13 mouse cellular contexts compared by ENCODE assay signal in the genomic region with DNA sequence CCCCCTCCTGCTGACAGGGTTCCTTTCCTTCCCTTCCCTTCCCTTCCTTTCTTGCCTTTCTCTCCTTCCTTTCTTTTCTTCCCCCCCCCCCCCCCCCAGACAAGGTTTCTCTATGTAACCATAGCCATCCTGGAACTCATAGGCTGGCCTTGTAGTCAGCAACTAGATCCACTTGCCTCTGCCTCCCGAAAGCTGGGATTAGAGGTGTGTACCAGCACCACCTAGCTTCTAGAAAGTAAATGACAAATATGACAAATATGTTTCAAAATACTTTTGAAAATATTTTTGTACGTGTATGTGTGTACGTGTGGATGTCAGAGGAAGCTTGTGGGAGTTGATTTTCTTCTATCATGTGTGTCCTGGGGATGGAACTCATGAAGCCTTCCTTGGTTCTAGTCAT. TPM values are rescaled to one million over a fixed set of nuclear protein-coding genes. Genes with fewer than 3 reads are reported as not detected.
A peak's percentile ranks its signal among the peaks of the same experiment; 100 is the strongest.
DNase-seq lines count a peak whose midpoint lies in the region; ATAC-seq and TF ChIP-seq lines count a peak whose summit lies in the region.
"Had no signal": no experiment of that assay in that cellular context is flagged by ENCODE, and none has a peak within 500 bp of the region (broad histone marks: within the 10 kb centered on the region; RNA-seq: fewer than 3 reads in every experiment).

No protein-coding gene starts in this region.

- 78% methylated on average over 3 of the region's 3 CpGs for WGBS in hindbrain, postnatal 0 days
- 92% methylated on average over 3 of the region's 3 CpGs for WGBS in hindbrain, embryonic 14.5 days
- 79% methylated on average over 3 of the region's 3 CpGs for WGBS in hindbrain, embryonic 11.5 days

- no peaks in the 10 kb centered on the region for H3K36me3 ChIP-seq in hindbrain, postnatal 0 days (ENCODE audit: insufficient read depth, low read length)
- H3K36me3 ChIP-seq in hindbrain, embryonic 14.5 days (replicated peaks; ENCODE audit: control insufficient read depth, insufficient read depth): no peaks in the 10 kb centered on the region
- H3K36me3 ChIP-seq in splenic B cell, adult 2 months (ENCODE audit: control insufficient read depth, insufficient read depth, low read length, poor library complexity, severe bottlenecking): no peaks in the 10 kb centered on the region
- no peaks in the 10 kb centered on the region for H3K36me3 ChIP-seq in hindbrain, embryonic 11.5 days (ENCODE audit: control insufficient read depth, insufficient read depth, low read length)
- H3K36me3 ChIP-seq: forebrain, embryonic 15.5 days; hindbrain, embryonic 15.5 days; liver, embryonic 15.5 days had no signal

- H3K4me1 ChIP-seq in hindbrain, postnatal 0 days (ENCODE audit: insufficient read depth, low read length): no peaks in the 10 kb centered on the region
- no peaks in the 10 kb centered on the region for H3K4me1 ChIP-seq in hindbrain, embryonic 14.5 days (replicated peaks; ENCODE audit: control insufficient read depth, insufficient read depth, low read length)
- H3K4me1 ChIP-seq in hindbrain, embryonic 11.5 days (replicated peaks; ENCODE audit: control insufficient read depth, insufficient read depth, low read length): no peaks in the 10 kb centered on the region
- H3K4me1 ChIP-seq: hindbrain, embryonic 15.5 days; liver, embryonic 15.5 days had no signal

- DNase-seq in hindbrain, postnatal 0 days (ENCODE audit: low spot score): no peak
- DNase-seq in hindbrain, embryonic 14.5 days (ENCODE audit: low spot score): no peak
- DNase-seq in thymus, postnatal 0 days (ENCODE audit: low spot score): peak; percentile 31
- DNase-seq in thymus, postnatal 25 days: no peak
- peak; percentile 39 for DNase-seq in brain, adult 2 months (ENCODE audit: low read depth, low spot score)
- DNase-seq in splenic B cell, adult 2 months (ENCODE audit: low read depth, low spot score): peak; percentile 37
- DNase-seq in Muller cell, postnatal 12 days (ENCODE audit: inconsistent ontology term): no peak
- DNase-seq in hindbrain, embryonic 11.5 days (ENCODE audit: low spot score): no peak
- DNase-seq: layer of hippocampus, postnatal 36 days; thymus, adult 18-20 months had no signal

- no peaks in the 10 kb centered on the region for H3K9me3 ChIP-seq in hindbrain, postnatal 0 days (ENCODE audit: low read length)
- H3K9me3 ChIP-seq in hindbrain, embryonic 14.5 days (ENCODE audit: control insufficient read depth, low read length): no peaks in the 10 kb centered on the region
- H3K9me3 ChIP-seq in hindbrain, embryonic 11.5 days (ENCODE audit: control insufficient read depth, low read length): no peaks in the 10 kb centered on the region
- H3K9me3 ChIP-seq: forebrain, embryonic 15.5 days; hindbrain, embryonic 15.5 days; liver, embryonic 15.5 days had no signal

- no peak overlapping the region for H3K9ac ChIP-seq in hindbrain, postnatal 0 days (replicated peaks; ENCODE audit: low read length)
- no peak overlapping the region for H3K9ac ChIP-seq in hindbrain, embryonic 14.5 days
- no peak overlapping the region for H3K9ac ChIP-seq in hindbrain, embryonic 11.5 days (ENCODE audit: low read depth, low read length)
- H3K9ac ChIP-seq: forebrain, embryonic 15.5 days; hindbrain, embryonic 15.5 days; liver, embryonic 15.5 days had no signal

- peak; percentile 23 for TF ChIP-seq CTCF in hindbrain, postnatal 0 days (IDR thresholded peaks at IDR 0.05; ENCODE audit: low read depth)

- no peak overlapping the region for H3K4me3 ChIP-seq in hindbrain, postnatal 0 days (ENCODE audit: low read length)
- no peak overlapping the region for H3K4me3 ChIP-seq in hindbrain, embryonic 14.5 days (replicated peaks; ENCODE audit: low read length)
- H3K4me3 ChIP-seq in hindbrain, embryonic 11.5 days (ENCODE audit: low read depth, low read length): no peak overlapping the region
- H3K4me3 ChIP-seq: forebrain, embryonic 15.5 days; hindbrain, embryonic 15.5 days; liver, embryonic 15.5 days had no signal

- no peak for ATAC-seq in hindbrain, postnatal 0 days
- ATAC-seq in hindbrain, embryonic 14.5 days (ENCODE audit: low FRiP score): no peak
- ATAC-seq in hindbrain, embryonic 11.5 days (ENCODE audit: low FRiP score): no peak
- ATAC-seq: forebrain, embryonic 15.5 days had no signal

- no peak overlapping the region for H3K4me2 ChIP-seq in hindbrain, postnatal 0 days (ENCODE audit: low read depth, low read length)
- H3K4me2 ChIP-seq in hindbrain, embryonic 14.5 days (replicated peaks): no peak overlapping the region
- no peak overlapping the region for H3K4me2 ChIP-seq in hindbrain, embryonic 11.5 days (replicated peaks; ENCODE audit: low read depth, low read length)
- H3K4me2 ChIP-seq: forebrain, embryonic 15.5 days; hindbrain, embryonic 15.5 days; liver, embryonic 15.5 days had no signal

- no peaks in the 10 kb centered on the region for H3K27me3 ChIP-seq in hindbrain, postnatal 0 days (ENCODE audit: insufficient read depth, low read length)
- H3K27me3 ChIP-seq in hindbrain, embryonic 14.5 days (ENCODE audit: control insufficient read depth, insufficient read depth, low read length): no peaks in the 10 kb centered on the region
- H3K27me3 ChIP-seq in splenic B cell, adult 2 months (ENCODE audit: control insufficient read depth, insufficient read depth, low read length, poor library complexity, severe bottlenecking): no peaks in the 10 kb centered on the region
- no peaks in the 10 kb centered on the region for H3K27me3 ChIP-seq in hindbrain, embryonic 11.5 days (ENCODE audit: control insufficient read depth, insufficient read depth, low read length)
- H3K27me3 ChIP-seq: forebrain, embryonic 15.5 days; hindbrain, embryonic 15.5 days; liver, embryonic 15.5 days had no signal

- H3K27ac ChIP-seq in hindbrain, postnatal 0 days: no peak overlapping the region
- H3K27ac ChIP-seq in hindbrain, embryonic 14.5 days: no peak overlapping the region
- no peak overlapping the region for H3K27ac ChIP-seq in hindbrain, embryonic 11.5 days (ENCODE audit: low read depth, low read length)
- H3K27ac ChIP-seq: forebrain, embryonic 15.5 days; hindbrain, embryonic 15.5 days; liver, embryonic 15.5 days had no signal

RNA-seq across cellular contexts. Expression of a gene that starts 9.8 kb away (rescaled TPM):
- 25.0 and 46.3 TPM in 2 replicates for total RNA-seq in hindbrain, postnatal 0 days (2014; rRNA removed)
- polyA plus RNA-seq in hindbrain, postnatal 0 days (2015; fragmentation: Nextera tagmentation; extraction: Ambion mirVana): 14.4 and 15.4 TPM in 2 replicates
- 28.9 and 29.9 TPM in 2 replicates for polyA plus RNA-seq in hindbrain, embryonic 14.5 days (2014; fragmentation: Nextera tagmentation; extraction: Ambion mirVana)
- 3.4 and 4.3 TPM in 2 replicates for polyA plus RNA-seq in thymus, postnatal 0 days (2015; fragmentation: Nextera tagmentation; extraction: Ambion mirVana)
- polyA plus RNA-seq in hindbrain, embryonic 11.5 days (2014; fragmentation: Nextera tagmentation; extraction: Ambion mirVana): 22.2 and 25.3 TPM in 2 replicates

RNA-seq across cellular contexts. Expression of a gene that starts 10.0 kb away (rescaled TPM):
- 2.4 and 8.2 TPM in 2 replicates for total RNA-seq in hindbrain, postnatal 0 days (2014; rRNA removed)
- polyA plus RNA-seq in hindbrain, postnatal 0 days (2015; fragmentation: Nextera tagmentation; extraction: Ambion mirVana): 4.3 and 5.6 TPM in 2 replicates
- 11.4 and 11.6 TPM in 2 replicates for polyA plus RNA-seq in hindbrain, embryonic 14.5 days (2014; fragmentation: Nextera tagmentation; extraction: Ambion mirVana)
- 6.6 and 8.6 TPM in 2 replicates for polyA plus RNA-seq in thymus, postnatal 0 days (2015; fragmentation: Nextera tagmentation; extraction: Ambion mirVana)
- 22.8 and 24.1 TPM in 2 replicates for polyA plus RNA-seq in hindbrain, embryonic 11.5 days (2014; fragmentation: Nextera tagmentation; extraction: Ambion mirVana)

Comparison
In these comparisons a context has a peak if more than half of its experiments do, and no peak if none do; other contexts are left out.
1. DNase-seq: peak in thymus, postnatal 0 days (single experiment), brain, adult 2 months (single experiment) and splenic B cell, adult 2 months (single experiment); none in hindbrain, postnatal 0 days (single experiment), hindbrain, embryonic 14.5 days (single experiment), thymus, postnatal 25 days (single experiment), Muller cell, postnatal 12 days (single experiment) and hindbrain, embryonic 11.5 days (single experiment).